Mouse (Mus musculus) liver, postnatal 0 days (tissue): Measurements from ENCODE around the gene Pigp.

Experiments used
- CTCF ChIP-seq: sonication (generic); IDR thresholded peaks from 2 replicates; pipeline ENCODE4 v1.5.1; 2016; ENCODE audit warnings: antibody characterized with exemption, low read depth
- EP300 ChIP-seq: IDR thresholded peaks from 2 replicates; pipeline ENCODE4 v1.6.1; 2016; ENCODE audit warnings: antibody characterized with exemption, low read depth, mild to moderate bottlenecking

GRCm38 (mm10) chr16:94412760-94413159, 41.1 kb upstream of the Pigp start:
- no peak for TF ChIP-seq CTCF
- TF ChIP-seq EP300: no peak
